Mouse (Mus musculus) forebrain, embryonic 10.5 days (tissue): ENCODE data around the gene Hunk. TPM values are rescaled to one million over a fixed set of nuclear protein-coding genes. Genes with fewer than 3 reads are reported as not detected.

ENCODE experiments used
- DNase-seq: peaks from one replicate; pipeline ENCODE4 v3.0.0-alpha.2; 2017; ENCODE audit warnings: low spot score; ENCODE audit errors: extremely low spot score
- H3K27ac ChIP-seq: fragments of 300-500 bp; sonication (generic); 2 replicates; pipeline ENCODE4 v1.5.1; 2016; ENCODE audit warnings: mild to moderate bottlenecking
- H3K27me3 ChIP-seq: fragments of 300-500 bp; sonication (generic); 2 replicates; pipeline ENCODE4 v1.6.1; 2016; ENCODE audit warnings: mild to moderate bottlenecking; ENCODE audit not compliant: poor library complexity, severe bottlenecking
- H3K36me3 ChIP-seq: fragments of 300-500 bp; sonication (generic); replicated peaks from 2 replicates; pipeline ENCODE4 v1.6.1; 2016; ENCODE audit warnings: mild to moderate bottlenecking, moderate library complexity
- H3K4me1 ChIP-seq: fragments of 300-500 bp; sonication (generic); 2 replicates; pipeline ENCODE4 v1.6.1; 2016
- H3K4me3 ChIP-seq: fragments of 300-500 bp; sonication (generic); 2 replicates; pipeline ENCODE4 v1.5.1; 2016; ENCODE audit warnings: mild to moderate bottlenecking, moderate library complexity
- H3K9me3 ChIP-seq: fragments of 300-500 bp; sonication (generic); 2 replicates; pipeline ENCODE4 v1.6.1; 2016; ENCODE audit warnings: mild to moderate bottlenecking, moderate library complexity
- WGBS: fragments of 180-500 bp; shearing (Covaris S2); methylation state at CpG from one replicate; pipeline ENCODE4 v1.1.7; 2016; 5-methylcytosine and 5-hydroxymethylcytosine counted together
- polyA plus RNA-seq: library from polyadenylated mRNA; unstranded; fragments of >200 nt; fragmentation: Nextera tagmentation; extraction: Ambion mirVana; gene quantifications from 2 replicates; pipeline ENCODE4 v1.2.1, GENCODE M21; 2016

The Hunk gene
- polyA plus RNA-seq, 1 experiment from 2014 or later = 14.9 TPM

GRCm38 (mm10) chr16:90400314-90400713 lies 14.5 kb downstream of the Hunk start:
- DNase-seq = peak; percentile 59
- peak overlapping the region; percentile 84 for H3K27ac ChIP-seq
- H3K36me3 ChIP-seq = peaks cover 45% of the 10 kb centered on the region
- no peaks in the 10 kb centered on the region for H3K27me3 ChIP-seq
- 7% methylated on average over 8 of the region's 9 CpGs for WGBS
- H3K4me1 ChIP-seq = peaks cover 44% of the 10 kb centered on the region
- no peaks in the 10 kb centered on the region for H3K9me3 ChIP-seq
- H3K4me3 ChIP-seq = peak overlapping the region; percentile 37

GRCm38 (mm10) chr16:90400906-90401666 lies 15.3 kb downstream of the Hunk start:
- no peak for DNase-seq
- peak overlapping the region; percentile 84 for H3K27ac ChIP-seq
- no peaks in the 10 kb centered on the region for H3K9me3 ChIP-seq
- H3K4me1 ChIP-seq = peaks cover 44% of the 10 kb centered on the region
- H3K27me3 ChIP-seq = no peaks in the 10 kb centered on the region
- H3K4me3 ChIP-seq = peak overlapping the region; percentile 37
- H3K36me3 ChIP-seq = peaks cover 43% of the 10 kb centered on the region
- WGBS = 12% methylated on average over 12 of the region's 12 CpGs

- no peaks in the 10 kb centered on the region for H3K9me3 ChIP-seq
- H3K4me3 ChIP-seq = no peak overlapping the region
- H3K27me3 ChIP-seq = no peaks in the 10 kb centered on the region
- 91% methylated on average over 7 of the region's 7 CpGs for WGBS
- H3K36me3 ChIP-seq = peaks cover 43% of the 10 kb centered on the region
- peaks cover 51% of the 10 kb centered on the region for H3K4me1 ChIP-seq
- peak overlapping the region; percentile 58; the same call in 1 of the 2 replicates for H3K27ac ChIP-seq
- DNase-seq = no peak
These were observed 16.5 kb downstream of the Hunk start for GRCm38 (mm10) chr16:90402292-90402691.

- Histone ChIP-seq H3K4me3 (no peak overlapping the region), H3K9me3 (no peaks in the 10 kb centered on the region), H3K4me1 (peaks cover 71% of the 10 kb centered on the region), H3K27me3 (no peaks in the 10 kb centered on the region), H3K27ac (peak overlapping the region; percentile 71), H3K36me3 (peaks cover 56% of the 10 kb centered on the region)
- WGBS = 93% methylated on average over 3 of the region's 3 CpGs
- no peak for DNase-seq
These were observed 19.4 kb downstream of the Hunk start for GRCm38 (mm10) chr16:90405195-90405594.

- no peak for DNase-seq
- H3K4me1 ChIP-seq = peaks cover 68% of the 10 kb centered on the region
- H3K27me3 ChIP-seq = no peaks in the 10 kb centered on the region
- peak overlapping the region; percentile 71 for H3K27ac ChIP-seq
- WGBS = 60% methylated on average over 6 of the region's 6 CpGs
- H3K4me3 ChIP-seq = no peak overlapping the region
- H3K9me3 ChIP-seq = no peaks in the 10 kb centered on the region
- H3K36me3 ChIP-seq = peaks cover 60% of the 10 kb centered on the region
These were observed 19.8 kb downstream of the Hunk start for GRCm38 (mm10) chr16:90405599-90405998.

- no peak overlapping the region; the same call in 1 of the 2 replicates for H3K4me3 ChIP-seq
- 41% methylated on average over 12 of the region's 12 CpGs for WGBS
- peak overlapping the region; percentile 77 for H3K27ac ChIP-seq
- no peaks in the 10 kb centered on the region for H3K27me3 ChIP-seq
- H3K4me1 ChIP-seq = peaks cover 56% of the 10 kb centered on the region
- peaks cover 78% of the 10 kb centered on the region for H3K36me3 ChIP-seq
- no peak for DNase-seq
- peaks cover 3% of the 10 kb centered on the region; the same call in 1 of the 2 replicates for H3K9me3 ChIP-seq
These were observed 21.9 kb downstream of the Hunk start for GRCm38 (mm10) chr16:90407541-90408289.

GRCm38 (mm10) chr16:90412096-90413082 lies 26.6 kb downstream of the Hunk start:
- no peak overlapping the region for H3K27ac ChIP-seq
- WGBS = 91% methylated on average over 8 of the region's 8 CpGs
- H3K4me1 ChIP-seq = peaks cover 34% of the 10 kb centered on the region
- no peak for DNase-seq
- H3K36me3 ChIP-seq = peaks cover 89% of the 10 kb centered on the region
- no peaks in the 10 kb centered on the region for H3K27me3 ChIP-seq
- peaks cover 23% of the 10 kb centered on the region for H3K9me3 ChIP-seq
- no peak overlapping the region for H3K4me3 ChIP-seq

- H3K4me3 ChIP-seq = no peak overlapping the region
- H3K9me3 ChIP-seq = peaks cover 23% of the 10 kb centered on the region
- H3K27ac ChIP-seq = no peak overlapping the region
- peaks cover 55% of the 10 kb centered on the region for H3K36me3 ChIP-seq
- H3K4me1 ChIP-seq = peaks cover 43% of the 10 kb centered on the region
- no peaks in the 10 kb centered on the region for H3K27me3 ChIP-seq
- DNase-seq = no peak
These were observed 30.8 kb downstream of the Hunk start for GRCm38 (mm10) chr16:90416621-90417020.

- Histone ChIP-seq H3K9me3 (peaks cover 10% of the 10 kb centered on the region), H3K4me1 (peaks cover 64% of the 10 kb centered on the region), H3K4me3 (no peak overlapping the region; the same call in 1 of the 2 replicates), H3K27me3 (no peaks in the 10 kb centered on the region), H3K27ac (peak overlapping the region; percentile 58), H3K36me3 (peaks cover 34% of the 10 kb centered on the region)
- WGBS = 5% methylated on average over 12 of the region's 12 CpGs
- DNase-seq = no peak
These were observed 32.8 kb downstream of the Hunk start for GRCm38 (mm10) chr16:90418661-90419060.

- H3K4me3 ChIP-seq = peak overlapping the region; percentile 23; the same call in 1 of the 2 replicates
- no peak for DNase-seq
These were observed 35.3 kb downstream of the Hunk start for GRCm38 (mm10) chr16:90421145-90421544.

GRCm38 (mm10) chr16:90421551-90421950 lies 35.7 kb downstream of the Hunk start:
- Histone ChIP-seq H3K27ac (peak overlapping the region; percentile 81), H3K4me3 (peak overlapping the region; percentile 23; the same call in 1 of the 2 replicates), H3K27me3 (no peaks in the 10 kb centered on the region), H3K36me3 (peaks cover 27% of the 10 kb centered on the region), H3K4me1 (peaks cover 89% of the 10 kb centered on the region), H3K9me3 (peaks cover under 1% of the 10 kb centered on the region; the same call in 1 of the 2 replicates)
- 36% methylated on average over 8 of the region's 8 CpGs for WGBS
- DNase-seq = no peak

More at GRCm38 (mm10) chr16:90421145-90421544, 35.3 kb downstream of the Hunk start:
- Histone ChIP-seq H3K4me1 (peaks cover 89% of the 10 kb centered on the region), H3K36me3 (peaks cover 27% of the 10 kb centered on the region), H3K9me3 (peaks cover 4% of the 10 kb centered on the region; the same call in 1 of the 2 replicates), H3K27me3 (no peaks in the 10 kb centered on the region), H3K27ac (peak overlapping the region; percentile 81)
- 28% methylated on average over 7 of the region's 7 CpGs for WGBS

GRCm38 (mm10) chr16:90422108-90422529 lies 36.3 kb downstream of the Hunk start:
- H3K27me3 ChIP-seq = no peaks in the 10 kb centered on the region
- peak overlapping the region; percentile 18; the same call in 1 of the 2 replicates for H3K4me3 ChIP-seq
- H3K4me1 ChIP-seq = peaks cover 88% of the 10 kb centered on the region
- 70% methylated on average over 11 of the region's 11 CpGs for WGBS
- H3K27ac ChIP-seq = peak overlapping the region; percentile 81
- peaks cover 27% of the 10 kb centered on the region for H3K36me3 ChIP-seq
- no peaks in the 10 kb centered on the region; the same call in 1 of the 2 replicates for H3K9me3 ChIP-seq
- no peak for DNase-seq
